Mouse (Mus musculus): ENCODE results near the gene Zfp955a.
"Not testable (repeated sequence)": the region's sequence is repeated elsewhere in the genome, so short reads cannot be mapped to it uniquely, and the experiment has no call there.

Gene Zfp955a

DNA sequence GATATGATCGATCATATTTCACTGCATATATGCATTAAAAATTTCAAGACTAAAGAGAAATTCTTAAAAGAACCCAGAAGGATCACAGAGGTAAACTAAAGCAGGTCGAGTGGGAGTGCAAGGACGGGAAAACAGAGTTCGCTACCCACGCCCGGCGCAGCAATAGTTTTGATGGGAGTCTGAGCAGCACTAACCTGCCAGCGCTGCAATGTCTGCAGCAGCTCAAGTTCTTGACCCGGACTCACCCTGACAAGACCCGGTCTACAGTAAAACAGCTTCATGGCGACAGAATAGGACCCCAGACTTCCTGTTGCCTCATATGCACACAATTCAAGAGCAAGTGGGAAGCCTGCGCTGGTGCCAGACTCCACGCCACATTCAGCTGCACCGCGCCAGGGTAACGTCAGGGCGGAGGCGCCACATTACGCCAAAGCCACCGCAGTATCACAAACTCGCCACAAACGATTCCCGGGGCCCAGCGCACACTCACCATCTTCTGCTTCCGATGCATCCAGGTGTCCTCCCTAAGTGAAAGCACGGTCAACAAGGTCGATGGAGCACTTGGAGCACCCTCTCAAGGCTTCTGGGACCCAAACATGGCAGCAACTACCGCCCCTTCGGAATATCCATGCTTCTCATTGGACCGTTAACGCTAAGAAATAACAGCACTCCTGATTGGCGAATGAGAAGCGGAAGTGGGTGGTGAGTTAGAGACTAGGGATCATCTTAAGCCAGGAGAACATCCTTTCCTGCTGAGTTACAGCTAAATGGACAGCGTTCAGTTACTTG lies at the start of gene Zfp955a:
Zfp955a (minus strand) TSS at position 616 of the 789 bp plus-strand sequence.
- DNase-seq (ENCODE audit: low spot score), result not testable (repeated sequence)

- DNase-seq (ENCODE audit: low spot score), result not testable (repeated sequence)
These were observed 34.9 kb upstream of the Zfp955a start for GRCm38 (mm10) chr17:33289876-33290149.

DNA sequence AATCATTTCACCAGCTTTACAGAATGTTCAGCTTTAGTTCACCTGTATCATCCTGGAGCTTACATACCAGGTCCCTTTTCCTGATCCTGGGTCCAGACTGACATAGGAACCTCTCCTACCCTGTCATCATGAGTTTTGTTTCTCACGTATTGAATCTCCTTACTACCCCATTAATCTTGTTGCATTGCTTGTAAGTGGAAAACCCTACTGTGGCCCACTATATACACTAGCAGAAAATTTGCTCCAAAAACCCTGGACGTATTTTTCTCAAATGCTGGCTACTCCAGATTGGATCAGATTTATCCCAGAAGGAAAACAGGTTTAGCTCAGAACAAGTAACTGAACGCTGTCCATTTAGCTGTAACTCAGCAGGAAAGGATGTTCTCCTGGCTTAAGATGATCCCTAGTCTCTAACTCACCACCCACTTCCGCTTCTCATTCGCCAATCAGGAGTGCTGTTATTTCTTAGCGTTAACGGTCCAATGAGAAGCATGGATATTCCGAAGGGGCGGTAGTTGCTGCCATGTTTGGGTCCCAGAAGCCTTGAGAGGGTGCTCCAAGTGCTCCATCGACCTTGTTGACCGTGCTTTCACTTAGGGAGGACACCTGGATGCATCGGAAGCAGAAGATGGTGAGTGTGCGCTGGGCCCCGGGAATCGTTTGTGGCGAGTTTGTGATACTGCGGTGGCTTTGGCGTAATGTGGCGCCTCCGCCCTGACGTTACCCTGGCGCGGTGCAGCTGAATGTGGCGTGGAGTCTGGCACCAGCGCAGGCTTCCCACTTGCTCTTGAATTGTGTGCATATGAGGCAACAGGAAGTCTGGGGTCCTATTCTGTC lies 34.3 kb upstream of the Zfp955a start, which contains the start of gene Zfp955b:
Zfp955b (plus strand) TSS at position 506 of the 837 bp plus-strand sequence.
- DNase-seq (ENCODE audit: low spot score), result not testable (repeated sequence)

DNA sequence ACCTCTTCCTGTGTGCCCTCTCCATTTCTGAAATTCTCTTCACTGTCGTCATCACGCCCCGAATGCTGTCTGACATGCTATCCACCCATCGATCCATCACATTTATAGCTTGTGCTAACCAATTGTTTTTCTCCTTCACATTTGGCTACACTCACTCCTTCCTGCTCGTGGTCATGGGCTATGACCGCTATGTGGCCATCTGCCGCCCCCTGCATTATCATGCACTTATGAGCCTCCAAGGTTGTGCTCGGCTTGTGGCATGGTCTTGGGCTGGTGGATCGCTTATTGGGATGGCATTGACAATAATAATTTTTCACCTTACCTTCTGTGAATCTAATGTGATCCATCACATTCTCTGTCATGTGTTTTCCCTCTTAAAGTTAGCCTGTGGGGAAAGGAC lies 14.0 kb upstream of the Zfp955a start:
- no peak for DNase-seq (ENCODE audit: low spot score)

GRCm38 (mm10) chr17:33264376-33264775 lies 9.4 kb upstream of the Zfp955a start, which contains the start of gene Olfr63:
Olfr63 (plus strand) TSS chr17:33264676.
- no peak for DNase-seq (ENCODE audit: low spot score)

DNA sequence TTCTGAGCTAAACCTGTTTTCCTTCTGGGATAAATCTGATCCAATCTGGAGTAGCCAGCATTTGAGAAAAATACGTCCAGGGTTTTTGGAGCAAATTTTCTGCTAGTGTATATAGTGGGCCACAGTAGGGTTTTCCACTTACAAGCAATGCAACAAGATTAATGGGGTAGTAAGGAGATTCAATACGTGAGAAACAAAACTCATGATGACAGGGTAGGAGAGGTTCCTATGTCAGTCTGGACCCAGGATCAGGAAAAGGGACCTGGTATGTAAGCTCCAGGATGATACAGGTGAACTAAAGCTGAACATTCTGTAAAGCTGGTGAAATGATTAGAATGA lies 343 bp upstream of the Zfp955a start:
- DNase-seq (ENCODE audit: low spot score), result not testable (repeated sequence)

- not testable (repeated sequence) for DNase-seq (ENCODE audit: low spot score)
These were observed 18.3 kb downstream of the Zfp955a start for GRCm38 (mm10) chr17:33236646-33237045.

DNA sequence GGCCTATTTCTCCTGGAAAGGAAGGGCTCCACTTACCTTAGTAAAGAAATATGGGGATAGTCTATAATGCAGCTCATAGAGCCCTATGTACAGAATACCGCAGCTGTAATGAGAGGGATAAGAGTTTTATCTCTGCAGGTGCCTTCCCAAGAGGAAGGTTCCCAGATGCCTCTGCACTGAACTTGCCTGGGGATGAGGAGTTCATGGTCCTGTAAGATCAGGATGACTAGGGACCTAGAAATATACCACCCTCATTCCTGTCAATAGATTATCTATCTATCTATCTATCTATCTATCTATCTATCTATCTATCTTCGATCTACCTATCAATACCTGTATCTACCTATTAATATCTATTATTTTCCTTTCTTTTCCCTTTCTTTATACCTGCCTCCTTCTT lies 33.4 kb downstream of the Zfp955a start, which contains the start of gene Olfr1564:
Olfr1564 (minus strand) TSS at position 101 of the 400 bp plus-strand sequence.
- DNase-seq (ENCODE audit: low spot score), result no peak

DNA sequence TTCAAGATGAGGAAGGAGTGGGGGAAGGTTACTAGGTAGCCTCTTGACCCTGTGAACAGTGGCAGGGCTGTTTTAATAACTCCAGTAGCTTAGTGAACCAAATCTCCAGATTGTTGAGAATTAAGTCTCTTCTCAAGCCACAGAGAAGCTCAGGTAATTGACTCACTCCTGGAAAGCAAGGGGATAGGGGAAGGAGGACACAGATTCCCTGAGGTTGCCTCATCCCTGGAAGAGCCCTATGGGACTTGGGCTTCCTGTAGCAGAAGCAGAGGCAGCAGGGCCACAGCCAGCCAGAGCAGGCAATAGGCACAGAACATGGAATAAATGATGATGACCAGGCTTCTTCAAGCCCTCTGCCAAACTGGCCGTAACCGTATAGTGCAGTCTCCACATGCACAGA lies 63.9 kb downstream of the Zfp955a start, which contains the start of gene Olfr239:
Olfr239 (plus strand) TSS at position 301 of the 400 bp plus-strand sequence.
- not testable (repeated sequence) for DNase-seq (ENCODE audit: low spot score)
